Mouse (Mus musculus) CH12.LX (cell line): ENCODE data around the gene 1700069L16Rik. TPM values are rescaled to one million over a fixed set of nuclear protein-coding genes. Genes with fewer than 3 reads are reported as not detected.

Experiments used
- DNase-seq: peaks from one replicate; pipeline ENCODE4 v3.0.0-alpha.2; 2013; ENCODE audit errors: extremely low read depth
- H3K27ac ChIP-seq: 2 replicates; pipeline ENCODE4 v1.5.1; 2012; ENCODE audit warnings: low read depth, mild to moderate bottlenecking, control low read depth, moderate library complexity; ENCODE audit not compliant: insufficient read depth
- H3K27me3 ChIP-seq: replicated peaks from 2 replicates; pipeline ENCODE3; 2012; ENCODE audit warnings: inconsistent platforms
- H3K36me3 ChIP-seq, 2 experiments: replicated peaks in 1 of 2; 2 replicates each; pipeline versions ENCODE3 to v1.6.1; 2012; ENCODE audit warnings: inconsistent platforms in 1 of 2, low read length in 1 of 2, mild to moderate bottlenecking in 1 of 2, mixed read lengths in 1 of 2, moderate library complexity in 1 of 2; ENCODE audit not compliant: control insufficient read depth in 1 of 2, insufficient read depth in 1 of 2
- H3K4me1 ChIP-seq, 2 experiments: 2 replicates each; pipeline ENCODE4 v1.6.1; 2012; ENCODE audit warnings: inconsistent platforms in 1 of 2, moderate library complexity in 1 of 2; ENCODE audit not compliant: insufficient read depth in 2 of 2, control insufficient read depth in 1 of 2
- H3K4me2 ChIP-seq: 2 replicates; pipeline ENCODE4 v1.6.1; 2012; ENCODE audit warnings: low read depth, mild to moderate bottlenecking, control low read depth; ENCODE audit not compliant: poor library complexity, insufficient read depth, severe bottlenecking
- H3K4me3 ChIP-seq, 3 experiments: fragments of 150-350 bp in 1 of 3; sonication (generic) in 1 of 3; replicated peaks in 1 of 3; 2 replicates each; pipeline versions ENCODE3 to v1.5.1; 2011 to 2012; ENCODE audit warnings: low read depth in 2 of 3, low read length in 2 of 3, mild to moderate bottlenecking in 2 of 3, moderate library complexity in 2 of 3, control low read depth in 1 of 3, improper control_type of control experiment in 1 of 3, inconsistent platforms in 1 of 3, mixed read lengths in 1 of 3; ENCODE audit not compliant: poor library complexity in 1 of 3
- H3K79me2 ChIP-seq: replicated peaks from 2 replicates; pipeline ENCODE4 v1.6.1; 2012; ENCODE audit warnings: mild to moderate bottlenecking, moderate library complexity; ENCODE audit not compliant: control insufficient read depth, poor library complexity, insufficient read depth, severe bottlenecking; ENCODE audit errors: extremely low read depth
- H3K9ac ChIP-seq: 2 replicates; pipeline ENCODE4 v1.6.1; 2012; ENCODE audit warnings: low read depth, mild to moderate bottlenecking, control low read depth, moderate library complexity; ENCODE audit not compliant: insufficient read depth
- H3K9me3 ChIP-seq: replicated peaks from 2 replicates; pipeline ENCODE3; 2012; ENCODE audit warnings: low read length, inconsistent platforms, mixed read lengths
- CTCF ChIP-seq, 2 experiments: IDR thresholded peaks in 1 of 2; conservative IDR thresholded peaks in 1 of 2; 2 replicates each; pipeline ENCODE4 v1.5.1; 2011 to 2012; ENCODE audit warnings: low read depth in 2 of 2, low read length in 2 of 2, improper control_type of control experiment in 1 of 2, inconsistent platforms in 1 of 2, mild to moderate bottlenecking in 1 of 2, moderate library complexity in 1 of 2
- E2F4 ChIP-seq: IDR thresholded peaks from 2 replicates; pipeline ENCODE4 v1.6.1; 2011; ENCODE audit warnings: low read depth, low read length, improper control_type of control experiment; ENCODE audit not compliant: insufficient replicate concordance
- ETS1 ChIP-seq: conservative IDR thresholded peaks from 2 replicates; pipeline ENCODE4 v1.6.1; 2012; ENCODE audit warnings: low read depth, mild to moderate bottlenecking, inconsistent platforms, low read length, improper control_type of control experiment, moderate library complexity
- IRF4 ChIP-seq: IDR thresholded peaks from 2 replicates; pipeline ENCODE4 v1.6.1; 2014; ENCODE audit warnings: low read depth, mild to moderate bottlenecking, inconsistent platforms, low read length, improper control_type of control experiment
- JUN ChIP-seq: IDR thresholded peaks from 2 replicates; pipeline ENCODE4 v1.6.1; 2011; ENCODE audit warnings: low read depth, mild to moderate bottlenecking, low read length, improper control_type of control experiment, moderate library complexity; ENCODE audit not compliant: insufficient read depth
- KAT2A ChIP-seq: IDR thresholded peaks from 2 replicates; pipeline ENCODE4 v1.6.1; 2012; ENCODE audit warnings: low read length, improper control_type of control experiment, inconsistent platforms; ENCODE audit not compliant: insufficient replicate concordance
- MAFK ChIP-seq: IDR thresholded peaks from 2 replicates; pipeline ENCODE4 v1.6.1; 2011; ENCODE audit warnings: low read length, improper control_type of control experiment; ENCODE audit not compliant: insufficient replicate concordance
- MAZ ChIP-seq: IDR thresholded peaks from 2 replicates; pipeline ENCODE4 v1.6.1; 2012; ENCODE audit warnings: low read depth, mild to moderate bottlenecking, inconsistent platforms, low read length, improper control_type of control experiment, moderate library complexity
- MEF2A ChIP-seq: IDR thresholded peaks from 2 replicates; pipeline ENCODE4 v1.6.1; 2014; ENCODE audit warnings: low read depth, mild to moderate bottlenecking, inconsistent platforms, low read length, improper control_type of control experiment, borderline replicate concordance
- MXI1 ChIP-seq: IDR thresholded peaks from 2 replicates; pipeline ENCODE4 v1.6.1; 2011; ENCODE audit warnings: mild to moderate bottlenecking, low read depth, low read length, improper control_type of control experiment
- NRF1 ChIP-seq: IDR thresholded peaks from 2 replicates; pipeline ENCODE4 v1.6.1; 2014; ENCODE audit warnings: low read depth, mild to moderate bottlenecking, inconsistent platforms, low read length, improper control_type of control experiment, moderate library complexity
- PAX5 ChIP-seq: IDR thresholded peaks from 2 replicates; pipeline ENCODE4 v1.6.1; 2012; ENCODE audit warnings: low read length, inconsistent platforms, mixed read lengths
- POLR2A ChIP-seq: IDR thresholded peaks from 2 replicates; pipeline ENCODE4 v1.6.1; 2011; ENCODE audit warnings: low read depth, mild to moderate bottlenecking, improper control_type of control experiment, low read length
- POLR2AphosphoS2 ChIP-seq: IDR thresholded peaks from 2 replicates; pipeline ENCODE4 v1.6.1; 2011; ENCODE audit warnings: low read depth, low read length, improper control_type of control experiment
- RAD21 ChIP-seq: IDR thresholded peaks from 2 replicates; pipeline ENCODE4 v1.6.1; 2011; ENCODE audit warnings: low read depth, mild to moderate bottlenecking, low read length, improper control_type of control experiment, moderate library complexity
- TBP ChIP-seq: conservative IDR thresholded peaks from 2 replicates; pipeline ENCODE4 v1.6.1; 2011; ENCODE audit warnings: low read depth, low read length, improper control_type of control experiment
- ZC3H11A ChIP-seq: IDR thresholded peaks from 2 replicates; pipeline ENCODE4 v1.6.1; 2012; ENCODE audit warnings: low read depth, mild to moderate bottlenecking, inconsistent platforms, low read length, improper control_type of control experiment
- ZNF384 ChIP-seq: IDR thresholded peaks from 2 replicates; pipeline ENCODE4 v1.6.1; 2012; ENCODE audit warnings: low read depth, low read length, improper control_type of control experiment, inconsistent platforms
- dilution Hi-C: fragments of 300-500 bp; cut with MboI; formaldehyde crosslinking; loops from 2 replicates; pipeline ENCODE4 v1.14.3; 2020; ENCODE audit warnings: low sequenced_read_pairs; ENCODE audit not compliant: extremely low pct_unique_long_range_greater_than_20kb, extremely low pct_ligation_motif_present
- in situ Hi-C: fragments of 300-500 bp; cut with MboI; formaldehyde crosslinking; loops from 3 replicates; pipeline ENCODE4 v1.14.3; 2019; ENCODE audit warnings: low sequenced_read_pairs, low pct_ligation_motif_present, low pct_unique_long_range_greater_than_20kb, mixed read lengths
- polyA plus RNA-seq: library from polyadenylated mRNA; unstranded; fragments of >175 nt; gene quantifications from 2 replicates; pipeline ENCODE4 v1.2.1, GENCODE M21; 2012; ENCODE audit warnings: low read depth; ENCODE audit not compliant: insufficient read length
- total RNA-seq, 2 experiments: library from RNA; depleted of rRNA; stranded (reverse); fragments of 300-350 nt in 1 of 2; fragments of >200 nt in 1 of 2; gene quantifications; 2 replicates each; pipeline ENCODE4 v1.2.3; 2012 to 2014

1700069L16Rik gene
- total and polyA plus RNA-seq, 3 experiments, result not detected

DNA sequence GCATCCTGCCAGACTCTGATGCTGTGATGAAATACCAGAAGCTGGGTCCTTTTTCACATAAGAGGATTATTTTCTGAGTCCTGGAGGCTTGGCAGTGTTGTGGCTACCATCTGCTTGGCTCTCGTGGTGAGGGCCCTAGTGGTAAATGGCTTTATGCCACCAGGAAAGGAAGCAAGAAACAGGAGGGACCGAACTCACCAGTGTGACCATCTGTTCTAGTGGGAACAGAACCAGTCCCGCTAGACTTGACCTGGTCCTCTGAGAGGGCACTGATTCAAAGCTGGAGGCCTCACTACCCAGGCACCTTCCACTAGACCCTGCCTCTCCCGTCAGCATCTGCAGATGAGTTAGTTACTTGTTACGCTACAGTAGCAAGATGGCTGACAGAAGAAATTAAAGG lies 41.3 kb downstream of the 1700069L16Rik start:
- dilution Hi-C loops, result no loop called here
- in situ Hi-C loops, result no loop called here
- H3K4me3 ChIP-seq, result no peak overlapping the region
- TF ChIP-seq POLR2A, result no peak
- TF ChIP-seq RAD21, result no peak
- TF ChIP-seq TBP, result no peak
- no peak for TF ChIP-seq JUN
- TF ChIP-seq ZNF384, result no peak
- no peak for TF ChIP-seq MXI1
- no peak for TF ChIP-seq ZC3H11A
- no peak for TF ChIP-seq IRF4
- TF ChIP-seq ETS1, result no peak
- no peak for TF ChIP-seq MAZ
- no peak for TF ChIP-seq KAT2A
- no peak for TF ChIP-seq MEF2A
- no peak for TF ChIP-seq MAFK
- no peak for TF ChIP-seq POLR2AphosphoS2
- TF ChIP-seq PAX5, result no peak
- no peak for TF ChIP-seq CTCF (conservative IDR thresholded peaks at IDR 0.05 in 1 of 2, IDR thresholded peaks at IDR 0.05 in 1 of 2; ENCODE audit: low read depth in 2 of 2, low read length in 2 of 2)
- TF ChIP-seq E2F4, result no peak
- no peaks in the 10 kb centered on the region for H3K79me2 ChIP-seq
- H3K36me3 ChIP-seq, result no peaks in the 10 kb centered on the region
- H3K4me2 ChIP-seq, result no peak overlapping the region
- no peak overlapping the region for H3K9ac ChIP-seq
- H3K9me3 ChIP-seq, result peaks cover 5% of the 10 kb centered on the region
- peaks cover 46% of the 10 kb centered on the region for H3K27me3 ChIP-seq
- no peak for DNase-seq
- no peak overlapping the region for H3K27ac ChIP-seq
- H3K4me1 ChIP-seq, result peaks cover 0 to 2% of the 10 kb centered on the region in 2 experiments; a peak in 1 of 4 replicates

DNA sequence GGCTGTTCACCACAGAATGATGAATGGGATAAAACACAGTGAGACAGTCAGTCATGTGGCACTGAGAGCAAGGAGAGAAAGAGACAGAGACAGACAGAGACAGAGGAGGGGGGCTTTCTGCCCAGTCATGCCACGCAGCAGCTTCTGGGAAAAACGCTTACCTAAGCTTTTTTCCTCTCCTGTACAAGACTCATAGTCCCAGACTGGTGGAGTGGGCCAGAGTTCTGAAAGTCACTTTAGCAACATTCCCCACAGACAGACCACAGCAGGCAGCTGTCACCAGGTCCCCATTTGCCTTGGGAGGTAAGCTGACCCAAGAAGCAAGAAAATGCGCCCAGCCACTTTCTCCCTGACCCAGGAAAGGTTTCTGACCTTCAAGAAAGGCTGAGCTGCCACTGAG lies 42.1 kb downstream of the 1700069L16Rik start:
- Histone ChIP-seq H3K9me3 (peaks cover 4% of the 10 kb centered on the region), H3K4me3 (no peak overlapping the region), H3K4me2 (no peak overlapping the region), H3K9ac (no peak overlapping the region), H3K27ac (no peak overlapping the region), H3K4me1 (no peaks in the 10 kb centered on the region)
- TF ChIP-seq NRF1 (no peak), ZC3H11A (no peak), MAFK (peak; percentile 74; the same call in 1 of the 2 replicates)
- TF ChIP-seq, all 38 proteins: peak for 1
- peaks cover 46% of the 10 kb centered on the region for H3K27me3 ChIP-seq
- no peak for DNase-seq
- in situ Hi-C loops (no loop called here), dilution Hi-C loops (no loop called here)
- H3K36me3 ChIP-seq, result no peaks in the 10 kb centered on the region
- H3K79me2 ChIP-seq, result no peaks in the 10 kb centered on the region
